Mouse (Mus musculus) CD4-positive naive resting alpha-beta T cell, adult 76 days (primary cell): ENCODE results near the gene Pik3r3. TPM values are rescaled to one million over a fixed set of nuclear protein-coding genes. Genes with fewer than 3 reads are reported as not detected.

Experiments used
- total RNA-seq: library from RNA; stranded (reverse); gene quantifications from one replicate; pipeline ENCODE4 v1.2.4, GENCODE M21; 2023

Gene Pik3r3
- total RNA-seq: 3.2 TPM

DNA sequence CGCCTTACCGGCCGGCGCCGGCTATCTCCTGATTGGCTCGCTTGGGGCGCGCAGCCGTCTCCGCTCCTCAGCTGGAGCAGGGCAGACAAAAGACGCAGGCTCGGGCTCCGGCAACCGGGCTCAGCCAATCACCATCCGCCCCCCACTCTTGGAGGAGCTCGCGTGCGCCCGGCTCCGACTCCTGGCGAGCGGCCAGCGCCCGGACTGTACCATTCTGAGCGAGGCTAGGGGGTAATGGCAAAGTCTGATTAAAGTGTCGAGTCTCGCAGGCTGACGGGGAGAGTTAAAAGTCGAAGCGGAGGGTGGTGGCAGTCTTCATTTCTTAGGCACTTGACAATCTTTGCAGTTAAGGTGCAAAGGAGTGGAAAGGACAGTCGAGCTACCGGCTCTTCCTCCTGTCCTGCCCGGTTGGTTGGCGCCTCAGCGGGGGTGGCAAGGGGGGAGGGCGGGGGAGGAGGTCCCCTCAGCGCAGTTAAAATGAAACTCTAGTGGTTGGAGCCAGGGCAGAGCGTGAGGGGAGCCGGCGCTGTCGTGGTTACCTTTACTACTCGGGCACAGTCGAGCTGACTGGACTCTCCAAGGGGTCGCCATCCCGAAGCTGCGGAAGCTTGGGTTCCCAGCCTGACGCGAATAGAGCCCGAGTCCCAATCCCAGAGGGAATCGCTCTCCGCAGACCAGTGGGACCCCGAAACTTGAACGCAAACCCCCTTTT lies at the start of gene Pik3r3:
Gene Pik3r3, plus strand, starts transcription at position 479 of the 712 bp plus-strand sequence.

DNA sequence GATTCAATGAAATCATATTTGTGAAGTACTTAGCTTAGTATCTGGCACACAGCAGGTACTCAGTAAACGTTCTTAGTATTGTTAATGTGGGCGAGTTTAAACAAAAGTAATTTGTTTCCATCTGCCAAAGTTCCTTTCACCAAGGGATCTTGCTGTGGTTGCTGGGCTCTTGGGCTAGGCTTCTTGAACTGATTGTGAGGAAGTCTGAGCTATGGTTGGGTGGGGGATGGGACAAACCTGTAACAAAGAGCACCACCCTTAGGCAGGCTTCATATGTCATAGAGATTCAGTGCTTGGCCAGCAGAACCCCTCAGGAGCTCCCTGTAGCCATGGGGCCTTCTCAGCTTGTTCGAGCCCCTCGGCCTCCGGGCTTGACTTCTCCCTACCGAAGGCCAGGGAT lies 48.3 kb upstream of the Pik3r3 start, which contains the start of the genes 1700042G07Rik and Gm49337:
Gene 1700042G07Rik, plus strand, starts transcription at position 301 of the 400 bp plus-strand sequence.
Gene Gm49337, plus strand, starts transcription at position 313 of the 400 bp plus-strand sequence.

Other genes starting within 250 kb of the Pik3r3 start
- 141 TPM for gene Faah, start 203.7 kb upstream of the Pik3r3 start, total RNA-seq
- 63.0 TPM for gene Nsun4, start 167.7 kb upstream of the Pik3r3 start, total RNA-seq
- gene Uqcrh, start 146.5 kb upstream of the Pik3r3 start, total RNA-seq: 297 TPM
- gene Lrrc41, start 146.3 kb upstream of the Pik3r3 start, total RNA-seq: 25.1 TPM
- gene Rad54l, start 97.9 kb upstream of the Pik3r3 start, total RNA-seq: 0.38 TPM
- 31.9 TPM for gene Pomgnt1, start 97.8 kb upstream of the Pik3r3 start, total RNA-seq
- 0.56 TPM for gene Lurap1, start 70.3 kb upstream of the Pik3r3 start, total RNA-seq
- not detected for gene Tspan1, start 54.0 kb upstream of the Pik3r3 start, total RNA-seq
- not detected for gene 1700042G07Rik, start 48.2 kb upstream of the Pik3r3 start, total RNA-seq
- not detected for gene Gm49337, start 48.2 kb upstream of the Pik3r3 start, total RNA-seq
- gene Mast2, start 242.6 kb downstream of the Pik3r3 start, total RNA-seq: 33.8 TPM